Mouse (Mus musculus): ENCODE measurements at regions not wholly inside any gene's neighbourhood (a gene's known extent, or its start where the extent isn't known, plus 50 kb on each side); places are given as distances from the start of the nearest gene placed in this dataset.
A peak's percentile ranks its signal among the peaks of the same experiment; 100 is the strongest.

- Histone ChIP-seq H3K9me3 (ENCODE audit: control insufficient read depth, low read length) (no peaks in the 10 kb centered on the region), H3K36me3 (ENCODE audit: control insufficient read depth, insufficient read depth, low read length) (no peaks in the 10 kb centered on the region), H3K4me2 (replicated peaks; ENCODE audit: low read depth, low read length) (no peak overlapping the region), H3K4me3 (ENCODE audit: low read length) (no peak overlapping the region), H3K27ac (ENCODE audit: low read depth, low read length) (no peak overlapping the region), H3K27me3 (ENCODE audit: control insufficient read depth, insufficient read depth, low read length) (no peaks in the 10 kb centered on the region), H3K4me1 (ENCODE audit: control insufficient read depth, insufficient read depth, low read length) (no peaks in the 10 kb centered on the region), H3K9ac (ENCODE audit: low read depth, low read length) (no peak overlapping the region)
- ATAC-seq (ENCODE audit: low FRiP score, low TSS enrichment) = no peak
- WGBS = 62% methylated on average over 5 of the region's 5 CpGs
Measured at GRCm38 (mm10) chr12:9247506-9247905, 217.7 kb downstream of the Ttc32 start.

- H3K27me3 ChIP-seq (ENCODE audit: control insufficient read depth, insufficient read depth, low read length) = no peaks in the 10 kb centered on the region
- H3K9me3 ChIP-seq (ENCODE audit: control insufficient read depth, low read length) = no peaks in the 10 kb centered on the region
- WGBS = 33% methylated on average over 5 of the region's 5 CpGs
- H3K4me1 ChIP-seq (ENCODE audit: control insufficient read depth, insufficient read depth, low read length) = no peaks in the 10 kb centered on the region; the same call in 1 of the 2 replicates
- no peak overlapping the region for H3K27ac ChIP-seq (ENCODE audit: low read depth, low read length)
- ATAC-seq (ENCODE audit: low FRiP score, low TSS enrichment) = no peak
- no peaks in the 10 kb centered on the region for H3K36me3 ChIP-seq (ENCODE audit: control insufficient read depth, insufficient read depth, low read length)
- H3K4me3 ChIP-seq (ENCODE audit: low read length) = no peak overlapping the region
- H3K4me2 ChIP-seq (replicated peaks; ENCODE audit: low read depth, low read length) = no peak overlapping the region
- H3K9ac ChIP-seq (ENCODE audit: low read depth, low read length) = no peak overlapping the region
Measured at GRCm38 (mm10) chr12:9251772-9252171, 222.0 kb downstream of the Ttc32 start.

- Histone ChIP-seq H3K4me3 (ENCODE audit: low read length) (no peak overlapping the region), H3K27me3 (ENCODE audit: control insufficient read depth, insufficient read depth, low read length) (no peaks in the 10 kb centered on the region), H3K36me3 (ENCODE audit: control insufficient read depth, insufficient read depth, low read length) (no peaks in the 10 kb centered on the region), H3K4me2 (replicated peaks; ENCODE audit: low read depth, low read length) (no peak overlapping the region), H3K9ac (ENCODE audit: low read depth, low read length) (no peak overlapping the region), H3K4me1 (ENCODE audit: control insufficient read depth, insufficient read depth, low read length) (no peaks in the 10 kb centered on the region; the same call in 1 of the 2 replicates), H3K9me3 (ENCODE audit: control insufficient read depth, low read length) (no peaks in the 10 kb centered on the region), H3K27ac (ENCODE audit: low read depth, low read length) (no peak overlapping the region)
- 3% methylated on average over 19 of the region's 19 CpGs for WGBS
- peak; percentile 52; the same call in 1 of the 2 replicates for ATAC-seq (ENCODE audit: low FRiP score, low TSS enrichment)
Measured at GRCm38 (mm10) chr12:9253306-9254074, 223.7 kb downstream of the Ttc32 start.

- 41% methylated on average over 6 of the region's 6 CpGs for WGBS
- Histone ChIP-seq H3K4me3 (ENCODE audit: low read length) (no peak overlapping the region), H3K36me3 (ENCODE audit: control insufficient read depth, insufficient read depth, low read length) (no peaks in the 10 kb centered on the region), H3K27me3 (ENCODE audit: control insufficient read depth, insufficient read depth, low read length) (no peaks in the 10 kb centered on the region), H3K9ac (ENCODE audit: low read depth, low read length) (no peak overlapping the region), H3K27ac (ENCODE audit: low read depth, low read length) (no peak overlapping the region), H3K9me3 (ENCODE audit: control insufficient read depth, low read length) (no peaks in the 10 kb centered on the region), H3K4me2 (replicated peaks; ENCODE audit: low read depth, low read length) (no peak overlapping the region), H3K4me1 (ENCODE audit: control insufficient read depth, insufficient read depth, low read length) (no peaks in the 10 kb centered on the region; the same call in 1 of the 2 replicates)
- ATAC-seq (ENCODE audit: low FRiP score, low TSS enrichment) = no peak
Measured at GRCm38 (mm10) chr12:9254301-9254860, 224.6 kb downstream of the Ttc32 start.

GRCm38 (mm10) chr12:9255661-9256486 lies 226.1 kb downstream of the Ttc32 start:
- Histone ChIP-seq H3K27me3 (ENCODE audit: control insufficient read depth, insufficient read depth, low read length) (no peaks in the 10 kb centered on the region), H3K9me3 (ENCODE audit: control insufficient read depth, low read length) (no peaks in the 10 kb centered on the region), H3K4me1 (ENCODE audit: control insufficient read depth, insufficient read depth, low read length) (no peaks in the 10 kb centered on the region; the same call in 1 of the 2 replicates), H3K36me3 (ENCODE audit: control insufficient read depth, insufficient read depth, low read length) (no peaks in the 10 kb centered on the region), H3K4me3 (ENCODE audit: low read length) (no peak overlapping the region), H3K9ac (ENCODE audit: low read depth, low read length) (no peak overlapping the region), H3K4me2 (replicated peaks; ENCODE audit: low read depth, low read length) (no peak overlapping the region), H3K27ac (ENCODE audit: low read depth, low read length) (no peak overlapping the region)
- WGBS = 85% methylated on average over 10 of the region's 10 CpGs
- no peak for ATAC-seq (ENCODE audit: low FRiP score, low TSS enrichment)

GRCm38 (mm10) chr12:9256487-9256820 lies 226.7 kb downstream of the Ttc32 start:
- no peak overlapping the region for H3K9ac ChIP-seq (ENCODE audit: low read depth, low read length)
- H3K27ac ChIP-seq (ENCODE audit: low read depth, low read length) = no peak overlapping the region
- ATAC-seq (ENCODE audit: low FRiP score, low TSS enrichment) = no peak
- no peak overlapping the region for H3K4me2 ChIP-seq (replicated peaks; ENCODE audit: low read depth, low read length)
- H3K4me3 ChIP-seq (ENCODE audit: low read length) = no peak overlapping the region
- H3K4me1 ChIP-seq (ENCODE audit: control insufficient read depth, insufficient read depth, low read length) = no peaks in the 10 kb centered on the region; the same call in 1 of the 2 replicates
- H3K9me3 ChIP-seq (ENCODE audit: control insufficient read depth, low read length) = no peaks in the 10 kb centered on the region
- no peaks in the 10 kb centered on the region for H3K36me3 ChIP-seq (ENCODE audit: control insufficient read depth, insufficient read depth, low read length)
- no peaks in the 10 kb centered on the region for H3K27me3 ChIP-seq (ENCODE audit: control insufficient read depth, insufficient read depth, low read length)

- 38% methylated on average over 1 of the region's 1 CpGs for WGBS
- H3K9me3 ChIP-seq (ENCODE audit: control insufficient read depth, low read length) = no peaks in the 10 kb centered on the region
- no peaks in the 10 kb centered on the region for H3K36me3 ChIP-seq (ENCODE audit: control insufficient read depth, insufficient read depth, low read length)
- no peak overlapping the region for H3K4me2 ChIP-seq (replicated peaks; ENCODE audit: low read depth, low read length)
- no peak overlapping the region for H3K9ac ChIP-seq (ENCODE audit: low read depth, low read length)
- H3K4me3 ChIP-seq (ENCODE audit: low read length) = no peak overlapping the region
- H3K27ac ChIP-seq (ENCODE audit: low read depth, low read length) = no peak overlapping the region
- no peaks in the 10 kb centered on the region; the same call in 1 of the 2 replicates for H3K4me1 ChIP-seq (ENCODE audit: control insufficient read depth, insufficient read depth, low read length)
- ATAC-seq (ENCODE audit: low FRiP score, low TSS enrichment) = no peak
- H3K27me3 ChIP-seq (ENCODE audit: control insufficient read depth, insufficient read depth, low read length) = no peaks in the 10 kb centered on the region
Measured at GRCm38 (mm10) chr12:9258221-9258620, 228.4 kb downstream of the Ttc32 start.

- Histone ChIP-seq H3K4me2 (replicated peaks; ENCODE audit: low read depth, low read length) (no peak overlapping the region), H3K27ac (ENCODE audit: low read depth, low read length) (no peak overlapping the region), H3K36me3 (ENCODE audit: control insufficient read depth, insufficient read depth, low read length) (no peaks in the 10 kb centered on the region), H3K4me3 (ENCODE audit: low read length) (no peak overlapping the region), H3K9ac (ENCODE audit: low read depth, low read length) (no peak overlapping the region), H3K4me1 (ENCODE audit: control insufficient read depth, insufficient read depth, low read length) (no peaks in the 10 kb centered on the region), H3K27me3 (ENCODE audit: control insufficient read depth, insufficient read depth, low read length) (no peaks in the 10 kb centered on the region), H3K9me3 (ENCODE audit: control insufficient read depth, low read length) (no peaks in the 10 kb centered on the region)
- WGBS = 9% methylated on average over 6 of the region's 6 CpGs
- no peak for ATAC-seq (ENCODE audit: low FRiP score, low TSS enrichment)
Measured at GRCm38 (mm10) chr12:9261662-9262061, 231.9 kb downstream of the Ttc32 start.

GRCm38 (mm10) chr12:9266221-9266620 lies 236.4 kb downstream of the Ttc32 start:
- H3K4me3 ChIP-seq (ENCODE audit: low read length) = no peak overlapping the region
- H3K27ac ChIP-seq (ENCODE audit: low read depth, low read length) = no peak overlapping the region
- no peak overlapping the region for H3K4me2 ChIP-seq (replicated peaks; ENCODE audit: low read depth, low read length)
- no peaks in the 10 kb centered on the region for H3K4me1 ChIP-seq (ENCODE audit: control insufficient read depth, insufficient read depth, low read length)
- no peaks in the 10 kb centered on the region for H3K36me3 ChIP-seq (ENCODE audit: control insufficient read depth, insufficient read depth, low read length)
- H3K9ac ChIP-seq (ENCODE audit: low read depth, low read length) = no peak overlapping the region
- no peak for ATAC-seq (ENCODE audit: low FRiP score, low TSS enrichment)
- WGBS = 77% methylated on average over 4 of the region's 4 CpGs
- H3K9me3 ChIP-seq (ENCODE audit: control insufficient read depth, low read length) = no peaks in the 10 kb centered on the region
- H3K27me3 ChIP-seq (ENCODE audit: control insufficient read depth, insufficient read depth, low read length) = no peaks in the 10 kb centered on the region

Measured in kidney, embryonic 14.5 days (tissue).